In the genomic region with DNA sequence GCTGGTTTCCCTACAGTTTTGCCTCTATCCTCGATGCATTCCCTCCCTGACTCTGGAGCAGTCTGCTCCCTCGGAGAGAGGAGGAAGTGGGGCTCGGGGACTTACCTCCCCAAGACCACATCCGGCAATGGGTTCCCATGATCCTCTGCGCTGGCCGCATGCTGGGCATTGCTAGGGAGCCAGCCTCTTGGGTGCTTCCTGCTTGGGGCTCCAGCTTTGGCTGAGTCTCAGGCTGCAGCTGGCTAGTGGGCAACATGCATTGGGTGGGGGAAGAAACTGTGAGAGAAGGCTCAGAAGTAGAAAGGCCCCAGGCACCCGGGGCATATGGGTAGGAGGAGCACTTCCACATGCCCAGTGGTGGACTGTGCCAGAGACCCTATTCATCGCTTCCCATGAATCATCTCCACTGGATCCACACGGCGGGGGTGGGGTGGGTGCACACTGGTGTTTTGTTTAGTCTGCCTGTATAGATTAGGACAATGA, we compare ENCODE assay signal across 9 mouse cellular contexts. TPM values are rescaled to one million over a fixed set of nuclear protein-coding genes. Genes with fewer than 3 reads are reported as not detected.
DNase-seq lines count a peak whose midpoint lies in the region; ATAC-seq and TF ChIP-seq lines count a peak whose summit lies in the region.
"Had no signal": no experiment of that assay in that cellular context is flagged by ENCODE, and none has a peak within 500 bp of the region (broad histone marks: within the 10 kb centered on the region; RNA-seq: fewer than 3 reads in every experiment).

No protein-coding gene starts in this region.

- peak; percentile 27 to 44 for DNase-seq in cerebellum, postnatal 25 days
- no peak for DNase-seq in cerebellum, adult 11 months
- peak; percentile 90 for DNase-seq in CD4-positive helper T cell, adult 2 months (ENCODE audit: low read depth, low spot score)
- DNase-seq in heart, postnatal 36 days: peak; percentile 69 to 79
- DNase-seq in urinary bladder, adult 18-20 months (ENCODE audit: low spot score in 2 of 2): no peak

- H3K9ac ChIP-seq in liver, embryonic 15.5 days: peak overlapping the region; percentile 22; the same call in 1 of the 2 replicates

- ATAC-seq in common myeloid progenitor, adult 5-6 weeks (replicated peaks; ENCODE audit: low read depth, poor library complexity, severe bottlenecking): peak; percentile 81
- 0 out of 2 replicates have a peak, but pooled peaks have one; percentile 9 for ATAC-seq in liver, embryonic 15.5 days (ENCODE audit: insufficient read depth)

- no peaks in the 10 kb centered on the region for H3K9me3 ChIP-seq in liver, embryonic 15.5 days (replicated peaks)

- peaks cover 40% of the 10 kb centered on the region for H3K4me1 ChIP-seq in liver, embryonic 15.5 days (replicated peaks)
- H3K4me1 ChIP-seq in small intestine, adult 2 months (ENCODE audit: control insufficient read depth, insufficient read depth, insufficient read length, low read length): peaks cover 21% of the 10 kb centered on the region

- WGBS in liver, embryonic 15.5 days (ENCODE audit: insufficient replicate concordance): 22% methylated on average over 10 of the region's 10 CpGs
- 41% methylated on average over 10 of the region's 10 CpGs for WGBS in small intestine, adult 2 months

- peak overlapping the region; percentile 44 for H3K4me3 ChIP-seq in liver, embryonic 15.5 days (replicated peaks)
- peak overlapping the region; percentile 53 for H3K4me3 ChIP-seq in small intestine, adult 2 months (ENCODE audit: low read depth, low read length)

- peak; percentile 53 for TF ChIP-seq POLR2A in small intestine, adult 2 months (IDR thresholded peaks at IDR 0.05; ENCODE audit: low read depth, low read length)

- no peaks in the 10 kb centered on the region for H3K27me3 ChIP-seq in liver, embryonic 15.5 days
- H3K27me3 ChIP-seq in small intestine, adult 2 months (ENCODE audit: control insufficient read depth, insufficient read depth, low read length): no peaks in the 10 kb centered on the region

- H3K36me3 ChIP-seq in liver, embryonic 15.5 days (replicated peaks): no peaks in the 10 kb centered on the region
- H3K36me3 ChIP-seq in small intestine, adult 2 months (ENCODE audit: control insufficient read depth, insufficient read depth, low read length): no peaks in the 10 kb centered on the region

- H3K27ac ChIP-seq in liver, embryonic 15.5 days (replicated peaks): peak overlapping the region; percentile 74
- peak overlapping the region; percentile 61 for H3K27ac ChIP-seq in small intestine, adult 2 months (ENCODE audit: insufficient read depth, low read depth, low read length)
- H3K27ac ChIP-seq: kidney, postnatal 0 days had no signal

- intact Hi-C loops in heart, postnatal 36 days (cut with DNase I): loop anchor here (2.0 kb wide), 1 partner anchor 102 kb away; no protein-coding TSS in a partner anchor

- H3K4me2 ChIP-seq in liver, embryonic 15.5 days: peak overlapping the region; percentile 70

- no peak for TF ChIP-seq CTCF in small intestine, adult 2 months (IDR thresholded peaks at IDR 0.05; ENCODE audit: extremely low read depth, insufficient read length, insufficient replicate concordance, low read depth, low read length)

RNA-seq across cellular contexts. Expression of gene Slc6a6, which starts 4.7 kb away (rescaled TPM):
- total RNA-seq in common myeloid progenitor, adult 5-6 weeks (2017): 30.3 and 37.1 TPM in 2 replicates
- 100 to 1,000 TPM; 101 to 102 TPM for total RNA-seq in heart, postnatal 36 days (2021)
- polyA plus RNA-seq in liver, embryonic 15.5 days (2015; fragmentation: Nextera tagmentation; extraction: Ambion mirVana): 19.5 and 20.1 TPM in 2 replicates
- polyA plus RNA-seq in small intestine, adult 2 months (2012; rRNA removed): 44.0 and 124 TPM in 2 replicates

Comparison
In these comparisons a context has a peak if more than half of its experiments do, and no peak if none do; other contexts are left out.
1. DNase-seq: peak in cerebellum, postnatal 25 days (2 of 2), CD4-positive helper T cell, adult 2 months (single experiment) and heart, postnatal 36 days (2 of 2); none in cerebellum, adult 11 months (single experiment) and urinary bladder, adult 18-20 months (0 of 2).